In genomic region chr11:120437152-120437856, GRCm38 (mm10) we compare ENCODE assay signal across 1 mouse cellular context.
A peak's percentile ranks its signal among the peaks of the same experiment; 100 is the strongest.
TF ChIP-seq lines count a peak whose summit lies in the region.

Gene Nploc4 (minus strand): TSS chr11:120437708.

TF ChIP-seq in CH12.LX, 34 proteins besides CTCF, POLR2A, EP300 and RAD21 (continued from another document):
- TF ChIP-seq MXI1 (IDR thresholded peaks at IDR 0.05; ENCODE audit: low read depth, low read length) = peak; percentile 86
- TF ChIP-seq JUND (conservative IDR thresholded peaks at IDR 0.05; ENCODE audit: low read depth, low read length) = no peak
- no peak for TF ChIP-seq ZC3H11A (IDR thresholded peaks at IDR 0.05; ENCODE audit: low read depth, low read length)
- TF ChIP-seq RCOR1 (conservative IDR thresholded peaks at IDR 0.05; ENCODE audit: low read depth, low read length) = peak; percentile 75; the same call in 1 of the 2 replicates
- TF ChIP-seq ZMIZ1 (IDR thresholded peaks at IDR 0.05; ENCODE audit: low read depth, low read length) = peak; percentile 93
- peak; percentile 34 for TF ChIP-seq ETS1 (conservative IDR thresholded peaks at IDR 0.05; ENCODE audit: low read depth, low read length)
- TF ChIP-seq SIN3A (IDR thresholded peaks at IDR 0.05; ENCODE audit: low read length) = peak; percentile 91
- TF ChIP-seq TCF12 (IDR thresholded peaks at IDR 0.05; ENCODE audit: low read depth, low read length) = peak; percentile 96
- no peak; the same call in 1 of the 2 replicates for TF ChIP-seq ZKSCAN1 (IDR thresholded peaks at IDR 0.05; ENCODE audit: borderline replicate concordance, low read depth, low read length)
- TF ChIP-seq USF2 (conservative IDR thresholded peaks at IDR 0.05; ENCODE audit: low read depth, low read length) = no peak
- peak; percentile 82 for TF ChIP-seq ELF1 (IDR thresholded peaks at IDR 0.05; ENCODE audit: low read depth, low read length)
- TF ChIP-seq NELFE (IDR thresholded peaks at IDR 0.05; ENCODE audit: low read depth, low read length) = peak; percentile 95
- 0 out of 2 replicates have a peak, but pooled peaks have one; percentile 26 for TF ChIP-seq E2F4 (IDR thresholded peaks at IDR 0.05; ENCODE audit: insufficient replicate concordance, low read depth, low read length)
TF ChIP-seq in CH12.LX: peak in this region for 20.
